Mouse (Mus musculus) ovary, postnatal 14 days (tissue): ENCODE measurements at regions not wholly inside any gene's neighbourhood (a gene's known extent, or its start where the extent isn't known, plus 50 kb on each side); places are given as distances from the start of the nearest gene placed in this dataset.

ENCODE experiments used
- DNase-seq: peaks from one replicate; pipeline ENCODE4 v3.0.0; 2022; ENCODE audit warnings: low spot score

DNA sequence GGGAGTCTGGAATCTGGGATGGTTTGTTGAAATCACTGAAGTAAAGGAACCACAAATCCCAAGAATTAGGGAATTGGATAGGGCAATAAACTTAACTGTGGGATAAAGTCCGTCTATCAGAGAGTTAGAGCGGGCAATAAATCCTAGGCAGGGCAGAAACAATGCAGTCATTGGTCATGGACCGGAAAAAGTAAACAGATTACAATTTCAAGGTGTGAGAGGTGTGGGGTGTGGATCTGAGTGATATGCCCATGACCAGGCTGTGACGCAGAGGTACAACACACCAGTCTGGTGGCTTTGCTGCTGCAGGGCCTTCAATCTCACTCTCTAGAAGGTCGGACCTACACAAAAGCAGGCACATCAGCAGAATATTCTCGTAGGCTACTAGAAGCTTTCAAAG, 206.1 kb upstream of the Klf14 start:
- no peak for DNase-seq

DNA sequence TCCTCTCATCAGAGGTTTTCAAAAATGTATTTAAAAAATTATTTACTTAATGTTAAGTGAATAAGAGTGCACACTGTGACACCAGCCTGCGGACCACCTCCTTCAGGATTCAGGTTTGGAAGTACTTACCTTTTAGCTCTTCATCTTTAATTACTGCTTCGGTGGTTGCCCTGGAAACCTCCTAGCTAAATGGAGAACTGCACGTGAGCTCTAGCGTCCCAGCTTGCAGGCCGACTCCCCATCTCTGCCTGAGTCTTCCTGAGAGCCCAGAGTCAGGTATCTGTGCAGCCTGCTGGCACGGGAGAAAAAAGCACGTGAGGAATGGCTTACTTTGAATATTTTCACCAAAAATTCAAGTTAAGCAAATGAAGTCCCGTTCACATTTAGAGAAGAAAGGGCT, 207.5 kb upstream of the Klf14 start:
- DNase-seq: no peak

DNA sequence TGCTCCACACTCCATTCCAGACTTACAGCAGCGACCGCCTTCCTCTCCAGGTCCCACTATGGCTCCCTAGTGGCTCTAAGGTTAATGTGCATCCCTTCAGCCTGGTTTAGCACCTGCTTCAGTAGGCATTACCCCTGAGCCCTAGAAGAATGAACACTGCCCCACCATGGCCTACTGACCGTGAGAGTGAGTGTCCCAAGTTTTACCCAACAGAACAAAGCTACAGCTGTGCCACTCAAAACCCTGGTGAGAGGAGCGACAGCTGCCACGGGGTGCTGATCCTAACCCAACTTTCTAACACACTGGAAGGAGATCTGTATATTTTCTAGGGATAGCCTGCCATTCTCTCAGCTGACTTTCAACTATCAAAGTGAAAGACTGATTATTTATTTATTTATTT, 208.9 kb upstream of the Klf14 start:
- no peak for DNase-seq

DNA sequence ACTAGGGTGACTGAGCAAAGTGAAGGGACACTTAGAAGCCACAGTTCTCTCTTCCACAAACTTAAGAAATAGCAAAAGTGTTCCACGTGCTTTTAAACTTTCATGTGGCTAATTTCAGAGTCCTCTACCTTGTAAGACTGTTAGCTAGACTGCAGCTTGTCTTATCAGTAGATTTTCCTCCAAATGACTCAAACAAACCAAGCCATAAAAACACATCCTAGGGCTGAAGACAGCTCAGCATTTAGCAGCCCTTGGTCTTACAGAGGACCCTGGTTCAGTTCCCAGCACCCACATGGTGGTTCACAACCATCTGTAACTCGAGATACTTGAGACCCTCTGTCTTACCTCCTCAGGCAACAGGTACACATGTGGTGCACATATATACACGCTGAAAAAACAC, 209.9 kb upstream of the Klf14 start:
- no peak for DNase-seq

DNA sequence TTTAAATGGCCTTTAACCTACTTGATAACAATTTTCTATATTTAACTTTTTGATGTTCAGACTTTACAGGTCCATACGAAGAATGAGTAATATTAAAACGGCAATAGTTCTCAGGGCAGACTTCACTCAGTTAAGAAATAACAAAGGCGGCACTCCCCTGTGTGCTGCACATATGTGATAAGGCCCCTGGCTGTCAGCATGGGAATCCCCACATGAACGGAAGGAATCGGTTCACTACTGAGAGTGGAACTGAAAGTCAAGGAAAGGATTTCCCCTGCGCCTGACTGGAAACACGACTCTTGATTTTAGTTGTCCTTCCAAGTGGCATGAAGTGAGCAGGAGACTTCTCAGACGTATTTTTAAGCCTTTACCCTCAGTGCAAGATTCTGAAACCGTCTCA, 210.5 kb upstream of the Klf14 start:
- DNase-seq: no peak

DNA sequence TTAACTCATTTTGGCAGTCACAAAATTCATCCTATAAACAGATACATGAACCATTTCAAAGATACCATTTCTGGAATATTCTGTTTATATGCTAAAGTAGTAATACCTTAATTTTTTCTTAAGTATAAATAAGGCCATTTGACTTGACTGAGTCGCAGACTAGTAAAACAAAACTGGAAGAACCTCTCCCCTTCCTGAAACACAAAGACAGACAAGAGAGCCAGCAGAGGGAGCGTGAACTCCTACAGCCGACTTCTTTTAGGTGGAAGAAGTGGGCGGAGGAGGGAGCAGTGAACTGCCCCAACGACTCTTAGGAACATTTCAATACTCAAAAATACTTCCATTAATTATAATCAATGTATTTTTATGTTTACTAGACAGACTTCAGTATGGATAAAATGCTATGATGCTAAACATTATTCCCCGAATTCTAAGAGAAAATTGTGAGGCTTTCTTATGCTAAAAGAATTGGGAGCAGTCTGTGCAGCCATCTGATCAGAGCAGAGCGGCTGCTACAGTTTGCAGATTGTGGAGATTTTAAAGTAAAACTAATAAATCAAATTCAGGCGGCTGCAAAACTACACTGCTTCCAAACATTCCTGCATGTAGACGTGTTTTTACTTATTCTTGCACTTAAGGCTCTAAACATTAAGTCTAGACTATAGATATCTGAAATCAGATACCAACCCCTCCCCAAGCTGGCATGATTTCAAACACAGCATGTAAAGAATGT, 211.2 kb upstream of the Klf14 start:
- DNase-seq: no peak

DNA sequence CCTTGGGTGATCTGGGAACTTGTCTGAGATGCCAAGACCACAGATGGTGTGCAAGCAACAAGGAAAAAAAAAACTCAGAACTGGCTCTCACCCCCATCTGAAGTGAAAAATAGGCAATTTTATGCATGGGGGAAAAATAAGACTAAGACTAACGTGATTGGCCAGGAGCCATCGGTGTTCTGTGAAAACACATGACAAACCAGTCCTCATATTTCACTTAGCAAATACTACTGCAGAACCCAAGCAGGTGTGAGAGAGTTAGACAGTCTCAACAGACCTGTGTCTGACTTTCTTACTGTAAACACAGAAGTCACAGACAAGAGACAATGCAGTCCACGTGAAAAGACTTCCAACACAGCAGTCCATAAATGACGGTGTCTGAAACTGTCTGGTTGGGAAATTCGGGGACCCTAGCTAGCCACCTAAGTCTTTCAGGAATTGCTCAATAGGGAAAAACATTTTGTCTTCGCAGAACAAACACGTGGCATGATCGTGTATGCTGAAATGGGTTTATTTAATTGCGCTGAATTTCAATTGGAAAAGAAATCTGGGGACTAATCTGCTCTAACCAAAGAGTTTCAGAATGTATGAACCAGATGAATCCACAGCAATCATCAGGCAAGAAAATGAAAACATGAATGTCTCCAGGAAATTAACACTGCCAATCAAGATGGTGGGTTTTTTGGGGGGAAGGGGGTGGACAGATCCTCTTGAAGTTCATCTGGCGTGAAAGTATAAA, 213.1 kb upstream of the Klf14 start:
- DNase-seq: no peak

DNA sequence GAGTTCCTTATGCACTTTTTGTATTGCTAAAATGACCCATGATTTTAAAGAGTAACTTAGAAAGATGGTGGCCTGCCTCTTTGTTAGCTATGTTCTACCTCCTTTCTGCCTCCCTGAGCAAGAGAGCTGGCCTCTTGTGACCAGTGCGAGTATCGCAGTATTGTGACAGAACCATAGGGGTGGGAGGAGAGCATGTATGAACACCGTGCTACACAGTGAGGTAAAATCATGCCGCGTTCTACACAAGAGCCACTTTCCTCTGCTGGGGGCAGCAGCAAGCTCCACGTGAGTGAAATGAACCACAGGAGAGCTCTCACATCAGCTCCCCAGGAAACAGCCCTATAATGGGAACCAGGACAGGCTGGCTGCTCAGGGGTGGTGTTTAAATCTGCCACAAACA, 216.9 kb upstream of the Klf14 start:
- DNase-seq: no peak

DNA sequence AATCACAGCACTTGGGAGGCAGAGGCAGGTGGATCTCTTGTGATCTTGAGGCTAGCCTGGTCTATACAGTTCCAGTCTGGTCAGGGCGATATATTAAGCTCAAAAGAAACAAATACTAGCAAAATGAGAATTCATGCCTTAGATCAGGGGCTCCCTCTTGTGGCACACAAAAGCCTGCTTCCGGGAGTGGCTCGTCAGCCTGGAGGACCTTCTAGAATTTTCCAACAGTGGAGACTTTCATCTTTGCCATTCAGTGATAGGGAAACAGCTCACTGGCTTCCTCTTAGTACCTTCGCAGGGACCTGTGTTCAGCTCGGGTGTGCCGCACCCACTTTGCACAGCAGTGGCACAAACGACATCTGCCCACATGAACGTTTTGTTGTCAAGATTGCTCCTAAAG, 217.5 kb upstream of the Klf14 start:
- peak; percentile 31 for DNase-seq

DNA sequence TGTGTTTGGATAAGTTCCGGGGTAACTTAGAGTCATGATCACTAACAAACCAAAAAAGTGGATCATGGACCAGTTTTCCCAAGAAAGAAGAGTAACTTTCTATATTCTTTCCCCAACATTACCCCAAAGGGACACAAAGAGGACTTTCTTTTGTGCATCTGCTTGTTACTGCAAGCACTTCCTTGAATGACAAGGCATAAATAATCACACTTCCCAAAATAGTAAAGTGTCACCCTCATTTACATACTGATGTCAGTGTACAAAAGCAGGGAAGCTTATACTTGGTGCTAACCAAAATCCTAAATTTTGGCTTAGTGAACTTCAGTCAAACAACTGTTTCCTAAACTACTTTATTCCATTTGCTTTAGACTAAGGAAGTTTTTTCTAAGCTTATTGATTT, 218.0 kb upstream of the Klf14 start:
- no peak for DNase-seq

DNA sequence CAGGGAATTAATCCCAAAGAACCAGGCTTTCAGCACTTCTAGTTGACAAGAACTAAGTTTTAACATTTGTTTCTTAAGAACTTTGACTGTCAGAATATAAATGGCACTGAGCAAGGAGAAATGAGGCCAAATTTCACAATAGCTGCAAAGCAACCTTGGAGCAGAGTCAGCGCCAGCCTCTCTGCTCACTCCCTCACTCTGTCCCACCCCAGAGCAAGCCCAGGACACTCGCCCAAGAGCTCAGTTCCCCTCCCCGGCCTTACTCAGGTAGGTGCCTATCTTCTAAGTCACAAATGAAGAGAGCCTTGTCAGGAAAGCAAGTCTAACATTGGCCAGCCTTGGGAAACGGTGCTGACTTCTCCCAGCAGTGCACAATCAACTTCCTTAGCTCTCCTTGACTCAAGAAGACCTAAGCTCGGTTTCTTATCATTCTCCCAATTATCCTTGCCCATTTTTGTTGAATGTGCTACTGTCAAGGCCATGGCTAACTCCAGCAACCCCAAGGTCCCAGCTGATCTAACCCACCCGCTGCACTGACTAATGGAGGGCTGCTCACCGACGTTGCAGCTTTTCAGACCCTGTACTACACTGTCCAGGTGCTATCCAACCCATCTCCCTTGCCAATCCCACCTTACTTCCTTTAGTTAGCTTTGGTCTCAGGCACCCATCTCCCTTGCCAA, 219.5 kb upstream of the Klf14 start:
- no peak for DNase-seq

DNA sequence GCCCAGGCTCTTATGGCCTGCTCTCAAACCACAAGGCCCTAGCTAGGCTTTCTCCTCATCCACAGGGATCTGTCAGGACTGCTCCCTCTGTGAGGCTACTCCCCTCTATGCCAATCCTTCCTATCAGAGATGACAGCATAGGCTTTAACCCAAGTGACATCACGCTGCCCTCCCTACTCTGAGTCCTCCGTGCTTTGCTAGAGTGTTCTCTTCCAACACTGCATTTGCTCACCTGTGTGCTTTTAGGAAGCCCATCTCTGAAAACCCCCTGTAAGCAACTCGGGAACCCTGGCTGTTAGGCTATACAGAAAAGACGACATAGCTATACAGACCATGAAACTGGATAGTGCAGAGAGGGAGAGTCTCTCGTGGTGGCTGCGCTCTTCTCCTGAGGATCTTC, 216.3 kb upstream of the Mkln1 start:
- DNase-seq: no peak

DNA sequence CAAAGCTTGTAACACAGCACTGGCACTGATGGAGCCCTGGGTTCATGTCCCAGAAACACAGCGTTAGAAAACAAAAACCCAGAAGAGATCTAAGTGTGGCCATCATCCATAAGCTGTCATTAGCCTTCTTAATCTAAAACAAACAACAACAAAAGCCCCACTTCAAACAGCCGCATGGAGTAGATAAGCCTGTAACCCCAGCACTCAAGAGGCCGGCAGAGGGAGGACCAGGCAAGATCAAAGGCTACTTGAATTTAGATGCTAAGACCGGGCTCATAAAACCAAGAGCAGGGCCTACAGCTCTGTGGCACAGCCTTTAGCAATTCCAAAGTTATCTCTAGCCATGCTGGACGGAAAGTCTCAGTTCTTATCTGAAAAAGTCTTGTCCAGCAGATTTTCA, 215.4 kb upstream of the Mkln1 start:
- DNase-seq: no peak

DNA sequence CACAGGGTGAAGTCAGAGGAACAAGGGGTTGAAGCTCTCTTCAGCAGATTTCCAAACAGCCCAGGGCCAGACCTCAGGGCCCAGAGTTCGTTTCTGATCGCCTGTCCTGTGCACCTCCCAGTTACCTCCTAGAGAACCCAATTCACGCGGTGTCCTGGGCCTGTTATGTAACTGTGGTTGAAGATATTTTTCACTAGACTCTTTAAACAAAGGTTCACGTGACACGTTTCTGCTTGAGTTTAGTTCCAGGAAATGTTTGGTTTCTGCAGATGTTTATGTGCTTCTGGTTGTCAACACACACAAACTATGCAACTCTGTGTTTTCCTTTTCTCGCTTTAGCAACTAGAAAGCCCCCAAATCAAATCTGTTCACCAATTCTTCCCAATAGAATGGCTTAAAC, 214.0 kb upstream of the Mkln1 start:
- DNase-seq: no peak

DNA sequence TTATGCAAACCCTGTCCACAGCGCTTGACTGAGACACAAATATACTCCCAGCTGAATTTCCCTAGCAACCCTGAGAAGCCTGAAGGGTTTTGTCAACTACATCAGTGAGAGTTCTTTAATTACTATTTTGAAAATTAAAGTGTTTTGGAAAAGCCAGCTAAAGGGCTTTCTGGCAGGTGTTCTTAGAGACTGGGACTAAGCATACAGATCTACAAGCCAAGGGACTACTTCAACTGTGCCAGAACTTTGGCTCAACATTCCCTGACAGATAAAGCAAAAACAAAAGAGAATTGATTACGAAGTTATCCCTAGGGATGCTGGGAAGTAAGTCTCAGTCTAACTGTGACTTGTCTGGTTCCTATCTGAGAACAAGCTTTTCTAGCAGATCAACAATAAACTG, 213.4 kb upstream of the Mkln1 start:
- no peak for DNase-seq

DNA sequence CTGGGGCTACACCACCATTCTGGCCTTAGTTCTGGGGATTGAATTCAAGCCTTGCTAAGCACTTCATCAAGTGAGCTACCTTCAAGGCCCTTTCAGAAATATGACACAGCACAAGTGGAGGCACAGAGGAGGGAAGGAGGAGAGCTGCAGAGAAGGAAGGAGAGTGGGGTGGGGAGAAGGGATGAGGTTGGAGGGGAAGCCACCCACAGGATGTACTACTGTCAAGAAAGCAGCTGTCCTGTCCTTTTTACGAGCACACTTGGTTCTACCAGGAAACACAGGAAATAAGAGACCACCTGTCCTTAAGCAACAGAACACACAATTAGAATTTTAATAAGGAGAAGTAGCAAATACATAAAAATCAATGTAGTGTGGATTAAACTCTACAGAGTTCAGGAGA, 210.5 kb upstream of the Mkln1 start:
- no peak for DNase-seq

DNA sequence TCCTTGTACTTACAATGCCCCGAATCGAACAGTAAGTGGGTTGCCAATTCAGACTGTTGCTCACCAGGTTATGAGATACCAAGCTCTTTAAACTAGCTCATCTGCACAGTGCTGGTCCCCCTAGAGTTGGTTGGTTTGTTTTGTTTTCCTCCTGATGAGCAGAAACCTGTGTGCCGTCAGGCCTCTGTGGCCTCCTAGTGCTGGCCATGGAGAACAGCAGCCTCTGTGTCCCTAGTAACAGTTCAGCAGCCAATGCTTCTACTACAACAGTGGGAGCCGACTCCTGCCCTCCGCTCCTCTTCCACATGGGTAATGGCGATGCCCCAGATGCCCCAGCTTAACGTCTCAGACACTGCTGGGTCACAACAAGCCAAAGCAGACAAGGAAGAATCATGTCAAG, 209.5 kb upstream of the Mkln1 start:
- no peak for DNase-seq

DNA sequence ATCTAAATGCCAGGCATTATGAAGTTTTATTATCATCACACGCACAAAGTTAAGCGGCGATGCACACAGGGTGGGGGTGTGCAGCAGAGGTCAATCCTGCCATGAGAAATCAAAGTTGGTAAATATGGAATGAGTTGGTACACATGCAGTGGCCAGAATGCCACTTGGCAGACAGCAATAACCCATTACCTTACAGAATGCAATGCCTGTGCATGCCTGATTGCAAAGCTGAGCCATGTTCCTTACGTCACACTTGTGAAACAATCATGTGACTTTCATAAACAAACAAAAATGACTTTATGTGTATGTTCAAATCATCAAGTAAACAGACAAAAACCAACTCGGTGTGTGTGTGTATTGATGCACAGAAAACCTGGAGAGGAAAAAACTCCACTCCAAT, 208.5 kb upstream of the Mkln1 start:
- DNase-seq: no peak

DNA sequence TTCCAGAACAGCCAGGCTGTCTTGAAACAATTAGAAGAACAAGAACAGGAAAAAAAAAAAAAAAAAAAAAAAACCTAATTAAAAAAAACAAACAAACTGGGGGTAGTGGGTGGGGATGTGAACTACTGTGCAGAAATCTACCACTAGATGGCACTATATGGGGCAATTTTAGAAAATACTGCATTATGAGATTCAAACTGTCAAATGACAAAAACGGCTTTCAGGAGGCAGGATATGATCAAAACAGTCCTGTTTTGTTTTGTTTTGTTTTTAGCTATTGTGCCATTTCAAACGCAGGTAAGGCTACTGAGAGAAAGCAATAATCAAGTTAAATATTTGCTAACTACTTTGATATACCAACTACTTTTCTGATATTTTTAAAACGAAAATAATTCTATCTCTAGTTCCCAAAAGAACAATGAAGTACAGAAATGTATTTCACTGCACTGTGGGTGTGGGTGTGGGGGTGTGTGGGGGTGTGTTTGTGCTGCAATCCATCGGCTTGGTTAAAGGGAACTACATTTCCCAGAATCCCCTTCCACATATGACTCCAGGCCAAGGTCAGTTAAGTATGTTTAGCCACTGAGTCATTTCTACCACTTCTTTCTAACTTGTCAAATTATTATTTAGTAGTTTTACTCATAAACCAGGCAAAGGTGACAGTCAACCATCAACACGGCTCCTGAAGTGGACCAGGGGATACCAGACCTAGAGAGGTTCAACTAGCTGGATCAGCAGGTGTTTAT, 207.7 kb upstream of the Mkln1 start:
- no peak for DNase-seq

DNA sequence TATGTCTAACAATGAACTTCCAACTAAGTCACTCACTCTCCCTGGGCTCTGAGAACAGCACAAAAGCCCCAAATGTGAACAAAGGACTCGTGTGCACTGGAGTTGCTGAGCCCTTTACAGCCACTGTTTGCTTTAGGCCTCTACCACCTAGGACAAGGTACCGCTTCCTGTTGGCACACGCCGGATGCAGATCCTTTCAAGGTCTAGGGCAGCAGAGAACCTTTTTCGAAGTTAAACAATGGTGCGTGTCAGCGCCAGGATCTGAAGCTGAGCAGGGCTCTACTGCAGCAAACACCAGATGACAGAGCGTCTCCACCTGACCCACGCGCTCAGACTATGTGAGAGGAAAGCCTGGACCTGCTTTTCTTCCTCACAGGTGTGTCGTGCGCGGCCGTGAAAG, 207.0 kb upstream of the Mkln1 start:
- no peak for DNase-seq

DNA sequence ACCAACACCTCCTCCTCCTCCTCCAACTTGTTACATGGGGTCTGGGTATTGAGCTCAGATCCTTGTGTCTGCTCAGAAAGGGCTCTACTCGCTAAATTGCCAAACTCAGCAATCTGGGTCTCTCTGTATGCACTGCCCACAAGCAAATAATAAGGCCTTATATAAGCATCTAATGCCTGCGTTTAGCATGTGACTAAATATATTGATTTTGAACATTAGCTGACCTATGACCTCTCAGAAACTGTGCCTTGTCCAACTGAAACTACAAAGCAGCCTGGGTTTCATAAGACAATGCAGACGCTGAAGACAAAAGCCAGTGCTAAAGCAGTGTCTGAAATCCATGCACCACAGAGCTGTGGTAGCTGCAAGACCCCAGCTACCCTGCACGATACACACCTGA, 206.3 kb upstream of the Mkln1 start:
- DNase-seq: no peak

DNA sequence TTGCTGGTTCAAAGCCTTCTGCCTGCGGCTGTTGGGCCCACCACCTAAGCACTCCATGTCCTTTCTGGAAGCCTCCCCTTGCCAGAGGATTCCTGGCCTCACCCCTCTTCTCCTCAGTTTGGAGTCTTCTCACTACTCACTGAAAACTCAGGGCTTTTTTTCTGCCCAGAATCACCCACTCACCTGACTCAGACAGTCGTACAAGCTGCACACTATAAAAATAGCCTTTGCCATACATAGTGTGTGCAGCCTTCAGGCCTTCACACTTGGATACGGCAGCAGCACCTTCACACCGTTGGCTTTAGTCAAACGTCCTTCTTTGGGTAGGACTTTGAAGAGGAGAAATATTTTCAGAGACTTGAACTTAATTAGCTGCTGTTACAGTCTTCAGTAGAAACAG, 205.3 kb upstream of the Mkln1 start:
- DNase-seq: no peak
